In genomic region chr6:38326596-38326995, GRCm38 (mm10) we compare ENCODE assay signal across 9 mouse cellular contexts. TPM values are rescaled to one million over a fixed set of nuclear protein-coding genes. Genes with fewer than 3 reads are reported as not detected.
DNase-seq lines count a peak whose midpoint lies in the region; ATAC-seq lines count a peak whose summit lies in the region.
"Had no signal": no experiment of that assay in that cellular context is flagged by ENCODE, and none has a peak within 500 bp of the region (broad histone marks: within the 10 kb centered on the region; RNA-seq: fewer than 3 reads in every experiment).

No protein-coding gene starts in this region.

- peak; percentile 34; the same call in 1 of the 2 replicates for ATAC-seq in hindbrain, embryonic 15.5 days (ENCODE audit: low FRiP score, low read depth)
- ATAC-seq in midbrain, embryonic 13.5 days = peak; percentile 58; the same call in 1 of the 2 replicates

- H3K27ac ChIP-seq in hindbrain, embryonic 15.5 days (replicated peaks) = no peak overlapping the region
- no peak overlapping the region for H3K27ac ChIP-seq in midbrain, embryonic 13.5 days
- H3K27ac ChIP-seq: macrophage had no signal

- no peaks in the 10 kb centered on the region for H3K36me3 ChIP-seq in hindbrain, embryonic 15.5 days
- H3K36me3 ChIP-seq in midbrain, embryonic 13.5 days = no peaks in the 10 kb centered on the region

- no peaks in the 10 kb centered on the region for H3K27me3 ChIP-seq in hindbrain, embryonic 15.5 days
- H3K27me3 ChIP-seq in midbrain, embryonic 13.5 days = no peaks in the 10 kb centered on the region

- no peak overlapping the region for H3K4me2 ChIP-seq in hindbrain, embryonic 15.5 days
- no peak overlapping the region for H3K4me2 ChIP-seq in midbrain, embryonic 13.5 days (replicated peaks)

- H3K9ac ChIP-seq in hindbrain, embryonic 15.5 days = no peak overlapping the region
- H3K9ac ChIP-seq in midbrain, embryonic 13.5 days (replicated peaks) = no peak overlapping the region

- no peak overlapping the region for H3K4me3 ChIP-seq in hindbrain, embryonic 15.5 days
- no peak overlapping the region for H3K4me3 ChIP-seq in midbrain, embryonic 13.5 days (replicated peaks)

- peak; percentile 51 for DNase-seq in heart, postnatal 4 days
- no peak for DNase-seq in heart, adult 9 months (ENCODE audit: low spot score in 2 of 2)
- peak; percentile 9 for DNase-seq in Muller cell, postnatal 12 days (ENCODE audit: inconsistent ontology term)
- DNase-seq in embryo, embryonic 11 days = peak; percentile 81
- DNase-seq in left cerebral cortex, adult 11 months (ENCODE audit: low spot score) = peak; percentile 12
- DNase-seq in T-cell, adult 2 months (ENCODE audit: low spot score) = no peak

- 19% methylated on average over 4 of the region's 4 CpGs for WGBS in hindbrain, embryonic 15.5 days
- WGBS in midbrain, embryonic 13.5 days = 24% methylated on average over 4 of the region's 4 CpGs

- no peaks in the 10 kb centered on the region for H3K9me3 ChIP-seq in hindbrain, embryonic 15.5 days
- H3K9me3 ChIP-seq in midbrain, embryonic 13.5 days = no peaks in the 10 kb centered on the region

- no peaks in the 10 kb centered on the region for H3K4me1 ChIP-seq in hindbrain, embryonic 15.5 days (replicated peaks)
- H3K4me1 ChIP-seq in midbrain, embryonic 13.5 days (replicated peaks) = no peaks in the 10 kb centered on the region

RNA-seq across cellular contexts. Expression of gene Zc3hav1l, which starts 27.5 kb away (rescaled TPM):
- 10 to 100 TPM; 10.2 to 10.4 TPM for total RNA-seq in heart, postnatal 4 days (2021)
- polyA plus RNA-seq in hindbrain, embryonic 15.5 days (2015; fragmentation: Nextera tagmentation; extraction: Ambion mirVana) = 7.4 and 7.8 TPM in 2 replicates
- 10.6 and 11.0 TPM in 2 replicates for polyA plus RNA-seq in midbrain, embryonic 13.5 days (2015; fragmentation: Nextera tagmentation; extraction: Ambion mirVana)

RNA-seq across cellular contexts. Expression of gene Zc3hav1, which starts 27.8 kb away (rescaled TPM):
- 10 to 100 TPM; 20.5 to 21.6 TPM for total RNA-seq in heart, postnatal 4 days (2021)
- 1.3 and 1.5 TPM in 2 replicates for polyA plus RNA-seq in hindbrain, embryonic 15.5 days (2015; fragmentation: Nextera tagmentation; extraction: Ambion mirVana)
- 0.92 and 1.3 TPM in 2 replicates for polyA plus RNA-seq in midbrain, embryonic 13.5 days (2015; fragmentation: Nextera tagmentation; extraction: Ambion mirVana)

RNA-seq across cellular contexts. Expression of gene Ttc26, which starts 54.7 kb away (rescaled TPM):
- total RNA-seq in heart, postnatal 4 days (2021) = 1 to 10 TPM; 2.8 to 4.1 TPM
- 5.7 and 5.9 TPM in 2 replicates for polyA plus RNA-seq in hindbrain, embryonic 15.5 days (2015; fragmentation: Nextera tagmentation; extraction: Ambion mirVana)
- 9.9 and 10.1 TPM in 2 replicates for polyA plus RNA-seq in midbrain, embryonic 13.5 days (2015; fragmentation: Nextera tagmentation; extraction: Ambion mirVana)

Comparison
In these comparisons a context has a peak if more than half of its experiments do, and no peak if none do; other contexts are left out.
1. DNase-seq: peak in heart, postnatal 4 days (single experiment), Muller cell, postnatal 12 days (single experiment), embryo, embryonic 11 days (single experiment) and left cerebral cortex, adult 11 months (single experiment); none in heart, adult 9 months (0 of 2) and T-cell, adult 2 months (single experiment).